Mouse (Mus musculus) CH12.LX (cell line): ENCODE data around the gene Fbxo11. TPM values are rescaled to one million over a fixed set of nuclear protein-coding genes. Genes with fewer than 3 reads are reported as not detected.
"Not testable (repeated sequence)": the region's sequence is repeated elsewhere in the genome, so short reads cannot be mapped to it uniquely, and the experiment has no call there.

Source experiments
- DNase-seq: peaks from one replicate; pipeline ENCODE4 v3.0.0-alpha.2; 2013; ENCODE audit errors: extremely low read depth
- H3K27ac ChIP-seq: 2 replicates; pipeline ENCODE4 v1.5.1; 2012; ENCODE audit warnings: low read depth, mild to moderate bottlenecking, control low read depth, moderate library complexity; ENCODE audit not compliant: insufficient read depth
- H3K27me3 ChIP-seq: replicated peaks from 2 replicates; pipeline ENCODE3; 2012; ENCODE audit warnings: inconsistent platforms
- H3K36me3 ChIP-seq, 2 experiments: replicated peaks in 1 of 2; 2 replicates each; pipeline versions ENCODE3 to v1.6.1; 2012; ENCODE audit warnings: inconsistent platforms in 1 of 2, low read length in 1 of 2, mild to moderate bottlenecking in 1 of 2, mixed read lengths in 1 of 2, moderate library complexity in 1 of 2; ENCODE audit not compliant: control insufficient read depth in 1 of 2, insufficient read depth in 1 of 2
- H3K4me1 ChIP-seq, 2 experiments: 2 replicates each; pipeline ENCODE4 v1.6.1; 2012; ENCODE audit warnings: inconsistent platforms in 1 of 2, moderate library complexity in 1 of 2; ENCODE audit not compliant: insufficient read depth in 2 of 2, control insufficient read depth in 1 of 2
- H3K4me2 ChIP-seq: 2 replicates; pipeline ENCODE4 v1.6.1; 2012; ENCODE audit warnings: low read depth, mild to moderate bottlenecking, control low read depth; ENCODE audit not compliant: poor library complexity, insufficient read depth, severe bottlenecking
- H3K4me3 ChIP-seq, 3 experiments: fragments of 150-350 bp in 1 of 3; sonication (generic) in 1 of 3; replicated peaks in 1 of 3; 2 replicates each; pipeline versions ENCODE3 to v1.5.1; 2011 to 2012; ENCODE audit warnings: low read depth in 2 of 3, low read length in 2 of 3, mild to moderate bottlenecking in 2 of 3, moderate library complexity in 2 of 3, control low read depth in 1 of 3, improper control_type of control experiment in 1 of 3, inconsistent platforms in 1 of 3, mixed read lengths in 1 of 3; ENCODE audit not compliant: poor library complexity in 1 of 3
- H3K79me2 ChIP-seq: replicated peaks from 2 replicates; pipeline ENCODE4 v1.6.1; 2012; ENCODE audit warnings: mild to moderate bottlenecking, moderate library complexity; ENCODE audit not compliant: control insufficient read depth, poor library complexity, insufficient read depth, severe bottlenecking; ENCODE audit errors: extremely low read depth
- H3K9ac ChIP-seq: 2 replicates; pipeline ENCODE4 v1.6.1; 2012; ENCODE audit warnings: low read depth, mild to moderate bottlenecking, control low read depth, moderate library complexity; ENCODE audit not compliant: insufficient read depth
- H3K9me3 ChIP-seq: replicated peaks from 2 replicates; pipeline ENCODE3; 2012; ENCODE audit warnings: low read length, inconsistent platforms, mixed read lengths
- CHD1 ChIP-seq: IDR thresholded peaks from 2 replicates; pipeline ENCODE4 v1.6.1; 2012; ENCODE audit warnings: low read depth, low read length, improper control_type of control experiment, inconsistent platforms
- ELF1 ChIP-seq: IDR thresholded peaks from 2 replicates; pipeline ENCODE4 v1.6.1; 2014; ENCODE audit warnings: low read depth, mild to moderate bottlenecking, inconsistent platforms, low read length, improper control_type of control experiment
- GABPA ChIP-seq: IDR thresholded peaks from 2 replicates; pipeline ENCODE4 v1.6.1; 2012; ENCODE audit warnings: low read depth, low read length, improper control_type of control experiment, inconsistent platforms; ENCODE audit not compliant: insufficient replicate concordance
- IRF4 ChIP-seq: IDR thresholded peaks from 2 replicates; pipeline ENCODE4 v1.6.1; 2014; ENCODE audit warnings: low read depth, mild to moderate bottlenecking, inconsistent platforms, low read length, improper control_type of control experiment
- JUN ChIP-seq: IDR thresholded peaks from 2 replicates; pipeline ENCODE4 v1.6.1; 2011; ENCODE audit warnings: low read depth, mild to moderate bottlenecking, low read length, improper control_type of control experiment, moderate library complexity; ENCODE audit not compliant: insufficient read depth
- KAT2A ChIP-seq: IDR thresholded peaks from 2 replicates; pipeline ENCODE4 v1.6.1; 2012; ENCODE audit warnings: low read length, improper control_type of control experiment, inconsistent platforms; ENCODE audit not compliant: insufficient replicate concordance
- MAFK ChIP-seq: IDR thresholded peaks from 2 replicates; pipeline ENCODE4 v1.6.1; 2011; ENCODE audit warnings: low read length, improper control_type of control experiment; ENCODE audit not compliant: insufficient replicate concordance
- MXI1 ChIP-seq: IDR thresholded peaks from 2 replicates; pipeline ENCODE4 v1.6.1; 2011; ENCODE audit warnings: mild to moderate bottlenecking, low read depth, low read length, improper control_type of control experiment
- POLR2A ChIP-seq: IDR thresholded peaks from 2 replicates; pipeline ENCODE4 v1.6.1; 2011; ENCODE audit warnings: low read depth, mild to moderate bottlenecking, improper control_type of control experiment, low read length
- RAD21 ChIP-seq: IDR thresholded peaks from 2 replicates; pipeline ENCODE4 v1.6.1; 2011; ENCODE audit warnings: low read depth, mild to moderate bottlenecking, low read length, improper control_type of control experiment, moderate library complexity
- SMC3 ChIP-seq: IDR thresholded peaks from 2 replicates; pipeline ENCODE4 v1.6.1; 2011; ENCODE audit warnings: low read depth, low read length, improper control_type of control experiment
- TCF12 ChIP-seq: IDR thresholded peaks from 2 replicates; pipeline ENCODE4 v1.6.1; 2014; ENCODE audit warnings: low read depth, mild to moderate bottlenecking, inconsistent platforms, low read length, improper control_type of control experiment
- USF1 ChIP-seq: IDR thresholded peaks from 2 replicates; pipeline ENCODE4 v1.6.1; 2014; ENCODE audit warnings: low read depth, mild to moderate bottlenecking, inconsistent platforms, low read length, improper control_type of control experiment
- ZKSCAN1 ChIP-seq: IDR thresholded peaks from 2 replicates; pipeline ENCODE4 v1.6.1; 2012; ENCODE audit warnings: low read depth, inconsistent platforms, low read length, improper control_type of control experiment, borderline replicate concordance
- ZNF384 ChIP-seq: IDR thresholded peaks from 2 replicates; pipeline ENCODE4 v1.6.1; 2012; ENCODE audit warnings: low read depth, low read length, improper control_type of control experiment, inconsistent platforms
- dilution Hi-C: fragments of 300-500 bp; cut with MboI; formaldehyde crosslinking; loops from 2 replicates; pipeline ENCODE4 v1.14.3; 2020; ENCODE audit warnings: low sequenced_read_pairs; ENCODE audit not compliant: extremely low pct_unique_long_range_greater_than_20kb, extremely low pct_ligation_motif_present
- in situ Hi-C: fragments of 300-500 bp; cut with MboI; formaldehyde crosslinking; loops from 3 replicates; pipeline ENCODE4 v1.14.3; 2019; ENCODE audit warnings: low sequenced_read_pairs, low pct_ligation_motif_present, low pct_unique_long_range_greater_than_20kb, mixed read lengths
- polyA plus RNA-seq: library from polyadenylated mRNA; unstranded; fragments of >175 nt; gene quantifications from 2 replicates; pipeline ENCODE4 v1.2.1, GENCODE M21; 2012; ENCODE audit warnings: low read depth; ENCODE audit not compliant: insufficient read length
- total RNA-seq, 2 experiments: library from RNA; depleted of rRNA; stranded (reverse); fragments of 300-350 nt in 1 of 2; fragments of >200 nt in 1 of 2; gene quantifications; 2 replicates each; pipeline ENCODE4 v1.2.3; 2012 to 2014

Fbxo11 gene
- total and polyA plus RNA-seq, 3 experiments: 37.6 to 61.8 (median 61.0) TPM

DNA sequence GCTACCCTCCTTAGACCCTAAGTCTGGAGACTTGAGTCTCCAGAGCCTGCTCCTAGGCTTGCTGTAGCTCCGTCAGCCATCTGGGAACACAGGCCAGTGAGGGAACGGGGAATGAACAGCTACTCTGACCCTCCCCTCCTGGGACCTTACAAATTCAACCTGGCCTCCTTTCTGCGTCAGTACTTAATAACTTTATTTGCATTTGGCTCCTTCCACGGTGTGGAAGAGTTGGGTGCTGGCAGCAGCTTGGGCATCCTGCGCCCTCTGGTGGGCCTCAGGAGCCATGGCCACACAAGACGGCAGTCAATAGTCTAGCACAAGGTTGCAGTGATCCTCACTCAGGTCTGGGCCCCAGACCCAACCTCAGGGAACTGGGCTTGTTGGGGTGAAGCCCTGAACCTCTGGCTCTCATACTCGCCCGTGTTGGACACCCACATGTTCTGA is 96.6 kb downstream of the Fbxo11 start:
- H3K4me2 ChIP-seq, H3K36me3 ChIP-seq, H3K4me1 ChIP-seq, H3K4me3 ChIP-seq, H3K9ac ChIP-seq, H3K27ac ChIP-seq, dilution Hi-C loops, H3K79me2 ChIP-seq, H3K27me3 ChIP-seq, DNase-seq, in situ Hi-C loops: not testable (repeated sequence)
- H3K9me3 ChIP-seq: peaks cover 20% of the 10 kb centered on the region

GRCm38 (mm10) chr17:87963081-87964075 is 101.7 kb downstream of the Fbxo11 start:
- Histone ChIP-seq H3K27ac (no peak overlapping the region), H3K9ac (no peak overlapping the region), H3K4me3 (no peak overlapping the region), H3K36me3 (no peaks in the 10 kb centered on the region), H3K9me3 (peaks cover 5% of the 10 kb centered on the region), H3K27me3 (no peaks in the 10 kb centered on the region), H3K4me1 (no peaks in the 10 kb centered on the region), H3K4me2 (no peak overlapping the region), H3K79me2 (no peaks in the 10 kb centered on the region)
- dilution Hi-C loops (no loop called here), in situ Hi-C loops (no loop called here)
- no peak for DNase-seq
- no peak for TF ChIP-seq POLR2A
- TF ChIP-seq USF1: no peak
- TF ChIP-seq MXI1: no peak
- TF ChIP-seq SMC3: no peak
- TF ChIP-seq GABPA: no peak
- no peak for TF ChIP-seq IRF4
- no peak for TF ChIP-seq RAD21
- TF ChIP-seq ZKSCAN1: no peak
- no peak for TF ChIP-seq TCF12
- no peak for TF ChIP-seq ZNF384
- no peak for TF ChIP-seq CHD1
- no peak for TF ChIP-seq KAT2A
- no peak for TF ChIP-seq MAFK
- no peak for TF ChIP-seq ELF1
- TF ChIP-seq JUN: no peak

DNA sequence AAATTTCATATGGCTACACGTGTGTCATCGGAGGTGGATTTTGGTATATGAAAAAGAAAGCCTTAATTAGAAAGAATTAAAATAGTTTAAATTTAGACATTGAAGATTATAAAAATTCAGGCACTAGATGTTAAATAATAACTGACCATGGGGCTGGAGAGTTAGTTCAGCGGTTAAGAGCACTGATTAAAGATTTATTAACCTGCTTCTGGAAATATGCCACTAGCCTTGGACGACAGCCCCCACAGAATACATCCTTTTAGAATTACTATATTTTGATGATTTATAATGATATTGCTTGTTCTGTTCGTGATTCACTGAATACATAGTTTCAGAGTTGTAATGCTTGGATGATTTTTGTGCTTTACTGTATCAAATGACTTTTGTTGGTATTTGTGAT is 105.2 kb downstream of the Fbxo11 start:
- DNase-seq, dilution Hi-C loops, H3K4me2 ChIP-seq, H3K9me3 ChIP-seq, H3K4me1 ChIP-seq, H3K4me3 ChIP-seq, H3K9ac ChIP-seq, in situ Hi-C loops, H3K79me2 ChIP-seq, H3K27ac ChIP-seq, H3K36me3 ChIP-seq, H3K27me3 ChIP-seq: not testable (repeated sequence)

DNA sequence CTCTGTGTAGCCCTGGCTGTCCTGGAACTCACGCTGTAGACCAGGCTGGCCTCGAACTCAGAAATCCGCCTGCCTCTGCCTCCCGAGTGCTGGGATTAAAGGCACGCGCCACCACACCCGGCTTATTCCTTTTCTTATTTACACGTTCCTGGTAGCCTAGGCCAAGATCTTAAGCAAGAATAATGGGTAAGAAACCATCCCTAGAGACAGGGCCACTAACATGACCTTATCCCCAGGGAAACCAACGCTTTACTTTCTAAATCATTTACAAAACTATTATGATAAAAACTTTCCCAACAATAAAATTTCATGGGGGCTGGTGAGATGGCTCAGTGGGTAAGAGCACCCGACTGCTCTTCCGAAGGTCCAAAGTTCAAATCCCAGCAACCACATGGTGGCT is 105.7 kb downstream of the Fbxo11 start:
- H3K4me3 ChIP-seq, H3K4me2 ChIP-seq, H3K36me3 ChIP-seq, H3K4me1 ChIP-seq, H3K9ac ChIP-seq, H3K27ac ChIP-seq, DNase-seq, dilution Hi-C loops, H3K9me3 ChIP-seq, in situ Hi-C loops, H3K27me3 ChIP-seq, H3K79me2 ChIP-seq: not testable (repeated sequence)
